Mouse (Mus musculus): ENCODE measurements at regions not wholly inside any gene's neighbourhood (a gene's known extent, or its start where the extent isn't known, plus 50 kb on each side); places are given as distances from the start of the nearest gene placed in this dataset.

DNA sequence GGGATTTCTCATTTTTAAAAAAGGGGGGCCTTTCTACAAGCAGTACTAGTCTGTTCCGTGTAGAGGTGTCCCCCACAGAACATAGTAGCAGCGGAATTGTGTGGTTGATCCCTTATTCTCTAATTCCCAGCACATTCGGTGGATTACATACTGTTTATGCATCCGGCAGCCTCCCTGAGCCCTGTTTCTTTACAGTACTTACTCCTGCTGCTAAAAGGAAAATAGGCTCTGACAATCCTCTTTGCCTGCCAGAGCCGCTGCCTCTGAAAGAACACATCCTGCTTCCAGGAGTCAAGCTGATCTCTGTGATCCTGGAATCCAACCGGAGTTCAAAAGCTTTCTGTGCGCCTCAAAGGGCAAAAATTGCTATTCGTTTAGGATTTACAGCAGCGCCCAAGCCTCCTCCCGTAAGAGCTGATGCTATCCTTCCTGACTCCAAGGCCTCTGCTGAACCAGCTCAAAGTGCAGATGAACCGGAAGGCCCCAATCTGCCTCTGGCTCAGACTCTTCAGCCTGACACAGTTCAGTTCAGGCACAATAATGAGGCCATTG is 936.6 kb downstream of the Ndufa4 start:
- peak; percentile 40 for DNase-seq

DNA sequence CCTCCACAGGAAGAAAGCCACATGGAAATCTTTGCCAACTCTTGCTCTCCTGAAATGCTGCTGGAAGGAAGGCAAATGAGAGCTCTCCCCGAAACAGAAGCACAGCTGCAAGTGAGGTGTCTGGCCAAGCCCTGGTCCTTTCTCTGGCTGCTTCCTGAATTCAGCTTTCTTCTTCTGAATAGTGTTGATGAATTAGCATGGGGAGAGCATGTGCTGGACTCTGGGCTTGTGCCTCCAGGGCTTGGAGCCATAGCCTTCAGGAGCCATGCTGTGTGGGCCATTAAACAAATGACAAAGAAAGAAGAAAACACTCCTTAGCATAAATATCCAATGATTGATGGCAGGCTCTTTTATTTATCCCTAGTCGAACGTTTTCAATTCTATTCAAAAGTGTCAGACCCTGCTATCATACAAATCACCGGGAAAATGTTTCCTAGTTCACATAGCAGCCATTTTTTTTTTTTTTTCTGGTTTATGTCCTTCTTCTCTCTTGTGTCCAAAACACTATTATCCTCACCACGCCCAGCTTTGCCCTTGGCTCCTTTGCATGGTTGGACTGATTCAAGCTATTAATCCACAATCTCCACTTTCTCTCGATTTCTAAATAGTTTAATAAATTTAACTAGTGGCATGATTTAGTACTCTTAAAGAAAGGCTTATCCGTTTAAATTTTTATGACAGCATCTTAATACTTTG is 937.3 kb downstream of the Ndufa4 start:
- DNase-seq: peak; percentile 68

DNA sequence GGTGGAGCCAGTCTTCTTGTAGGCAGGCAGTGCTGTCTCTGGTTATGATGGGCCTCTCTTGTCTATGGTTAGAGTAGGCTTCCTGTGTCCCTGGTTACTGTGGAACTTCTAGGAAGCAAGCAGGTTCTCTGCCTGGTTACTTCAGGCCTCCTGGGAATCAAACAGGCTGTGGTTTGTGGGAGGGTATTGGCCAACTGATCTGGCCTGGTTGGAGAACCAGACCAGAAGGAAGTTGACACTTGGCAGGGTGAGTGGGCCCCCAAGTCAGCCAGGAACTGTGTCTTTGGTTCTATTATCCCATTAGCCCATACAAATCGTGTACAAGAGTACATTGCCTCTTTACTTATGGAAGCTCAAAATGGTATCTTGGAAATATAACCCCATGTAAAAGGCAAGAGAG is 963.8 kb downstream of the Ndufa4 start:
- DNase-seq: no peak

DNA sequence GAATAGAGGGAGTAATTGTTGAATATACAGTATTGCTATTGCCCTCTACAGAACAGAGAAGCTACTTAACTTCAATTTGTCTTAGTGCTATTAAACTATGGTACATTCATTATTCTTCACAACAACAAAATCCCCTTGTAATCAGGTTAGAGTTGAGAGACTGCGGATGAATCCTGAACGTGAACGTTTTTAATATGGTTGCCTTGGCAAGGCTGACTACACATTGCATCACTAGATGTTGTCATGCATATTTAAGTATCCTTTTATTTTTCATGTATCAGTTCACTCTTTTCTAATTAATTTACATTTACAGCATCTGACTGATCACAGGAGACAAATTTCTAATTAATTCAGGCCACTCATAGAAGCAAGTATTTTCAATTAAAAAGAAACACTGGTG is 965.8 kb downstream of the Ndufa4 start:
- no peak for DNase-seq

Measured in layer of hippocampus, adult 9-11 months (tissue).